Mouse (Mus musculus) olfactory bulb, adult 2 months (tissue): ENCODE data around the gene Tmem159.

Experiments
- CTCF ChIP-seq: fragments of 200-500 bp; IDR thresholded peaks from 2 replicates; pipeline ENCODE4 v1.5.1; 2012; ENCODE audit warnings: low read depth, mild to moderate bottlenecking, low read length, moderate library complexity; ENCODE audit not compliant: insufficient read depth
- POLR2A ChIP-seq: fragments of 200-500 bp; IDR thresholded peaks from 2 replicates; pipeline ENCODE4 v1.6.1; 2012; ENCODE audit warnings: mild to moderate bottlenecking, low read depth, low read length, moderate library complexity; ENCODE audit not compliant: insufficient read depth

DNA sequence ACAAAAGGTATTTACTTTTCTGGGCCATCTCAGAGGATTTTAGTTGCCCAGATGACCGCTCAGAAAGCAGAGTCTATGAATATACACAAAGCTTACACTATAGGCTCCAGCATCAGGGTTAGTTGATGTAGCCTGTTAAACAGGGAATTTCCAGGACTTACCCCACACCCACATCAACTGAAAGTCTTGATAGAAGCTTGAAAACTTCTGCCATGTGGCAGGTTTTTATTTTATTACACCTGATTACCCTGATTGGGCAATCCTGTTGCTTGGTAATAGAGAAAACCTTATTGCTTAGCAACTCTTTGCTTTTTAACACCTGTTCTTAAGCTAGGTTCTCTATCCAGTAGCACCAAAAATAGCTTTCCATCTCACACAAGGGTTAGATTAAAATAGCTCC, 40.6 kb downstream of the Tmem159 start:
- TF ChIP-seq CTCF (no peak), POLR2A (no peak)
